Mouse (Mus musculus): ENCODE measurements around the gene Ppp5c.

GRCm38 (mm10) chr7:17009326-17010009 lies 18.3 kb downstream of the Ppp5c start:
- TF ChIP-seq MAX (IDR thresholded peaks at IDR 0.05; ENCODE audit: low read depth) (no peak), POLR2A (IDR thresholded peaks at IDR 0.05; ENCODE audit: insufficient read length, low read depth) (no peak), POLR2AphosphoS2 (IDR thresholded peaks at IDR 0.05; ENCODE audit: insufficient read length, low read depth) (no peak), TCF12 (IDR thresholded peaks at IDR 0.05; ENCODE audit: insufficient read depth, poor library complexity, severe bottlenecking) (no peak), E2F4 (IDR thresholded peaks at IDR 0.05; ENCODE audit: insufficient read depth) (no peak), MYOD1 (IDR thresholded peaks at IDR 0.05; ENCODE audit: control insufficient read depth in 1 of 3, insufficient read length in 2 of 3, low read depth in 2 of 3) (no peak), CEBPB (IDR thresholded peaks at IDR 0.05; ENCODE audit: insufficient read depth, poor library complexity, severe bottlenecking) (no peak)
